Mouse (Mus musculus): Measurements from ENCODE around the gene Mtfr1l. TPM values are rescaled to one million over a fixed set of nuclear protein-coding genes. Genes with fewer than 3 reads are reported as not detected.
A peak's percentile ranks its signal among the peaks of the same experiment; 100 is the strongest.

Mtfr1l gene
- polyA plus RNA-seq, 1 experiment from 2014 or later, result 137 TPM

GRCm38 (mm10) chr4:134569831-134570230 is 34.6 kb upstream of the Mtfr1l start:
- no peak overlapping the region for H3K4me3 ChIP-seq
- 74% methylated on average over 8 of the region's 8 CpGs for WGBS
- no peak overlapping the region for H3K27ac ChIP-seq

DNA sequence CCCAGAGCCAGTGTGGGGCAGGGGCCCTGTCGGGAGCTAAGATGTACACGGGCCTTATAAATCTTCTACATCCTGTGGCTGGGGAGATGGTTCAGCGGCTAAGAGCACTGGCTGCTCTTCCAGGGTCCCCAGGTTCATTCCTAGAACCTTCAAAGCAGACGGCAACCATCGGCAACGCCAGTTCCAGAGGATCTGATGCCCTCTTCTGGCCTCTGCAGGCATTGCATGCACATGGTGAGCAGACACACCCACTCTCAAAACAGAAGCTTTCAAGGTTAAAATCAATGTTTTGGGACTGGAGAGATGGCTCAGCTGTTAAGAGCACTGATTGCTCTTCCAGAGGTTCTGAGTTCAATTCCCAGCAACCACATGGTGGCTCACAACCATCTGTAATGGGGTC is 34.0 kb upstream of the Mtfr1l start:
- H3K36me3 ChIP-seq, result peaks cover 8% of the 10 kb centered on the region
- H3K27ac ChIP-seq, result no peak overlapping the region
- peaks cover 3% of the 10 kb centered on the region; the same call in 1 of the 2 replicates for H3K27me3 ChIP-seq
- peaks cover 11% of the 10 kb centered on the region for H3K4me1 ChIP-seq
- 77% methylated on average over 6 of the region's 6 CpGs for WGBS
- H3K9ac ChIP-seq, result no peak overlapping the region
- no peak overlapping the region for H3K4me2 ChIP-seq (replicated peaks)
- H3K4me3 ChIP-seq, result no peak overlapping the region
- H3K9me3 ChIP-seq (replicated peaks), result peaks cover 7% of the 10 kb centered on the region; the same call in 1 of the 2 replicates
- no peak for ATAC-seq (ENCODE audit: low FRiP score)

More at GRCm38 (mm10) chr4:134569831-134570230, 34.6 kb upstream of the Mtfr1l start:
- peaks cover 8% of the 10 kb centered on the region for H3K36me3 ChIP-seq
- no peak overlapping the region for H3K9ac ChIP-seq
- ATAC-seq (ENCODE audit: low FRiP score), result no peak
- H3K4me1 ChIP-seq, result peaks cover 11% of the 10 kb centered on the region
- no peak overlapping the region for H3K4me2 ChIP-seq (replicated peaks)
- H3K27me3 ChIP-seq, result peaks cover 3% of the 10 kb centered on the region; the same call in 1 of the 2 replicates
- peaks cover 7% of the 10 kb centered on the region; the same call in 1 of the 2 replicates for H3K9me3 ChIP-seq (replicated peaks)

- peaks cover 8% of the 10 kb centered on the region for H3K36me3 ChIP-seq
- H3K9ac ChIP-seq, result no peak overlapping the region
- WGBS, result 22% methylated on average over 19 of the region's 19 CpGs
- H3K9me3 ChIP-seq (replicated peaks), result 0 out of 2 replicates have a peak, but pooled peaks cover 7% of the 10 kb centered on the region
- peaks cover 9% of the 10 kb centered on the region for H3K4me1 ChIP-seq
- ATAC-seq (ENCODE audit: low FRiP score), result peak; percentile 76
- H3K4me3 ChIP-seq, result no peak overlapping the region
- peaks cover 3% of the 10 kb centered on the region; the same call in 1 of the 2 replicates for H3K27me3 ChIP-seq
- peak overlapping the region; percentile 57 for H3K27ac ChIP-seq
- no peak overlapping the region for H3K4me2 ChIP-seq (replicated peaks)
Measured at GRCm38 (mm10) chr4:134567377-134568226, 32.4 kb upstream of the Mtfr1l start.

DNA sequence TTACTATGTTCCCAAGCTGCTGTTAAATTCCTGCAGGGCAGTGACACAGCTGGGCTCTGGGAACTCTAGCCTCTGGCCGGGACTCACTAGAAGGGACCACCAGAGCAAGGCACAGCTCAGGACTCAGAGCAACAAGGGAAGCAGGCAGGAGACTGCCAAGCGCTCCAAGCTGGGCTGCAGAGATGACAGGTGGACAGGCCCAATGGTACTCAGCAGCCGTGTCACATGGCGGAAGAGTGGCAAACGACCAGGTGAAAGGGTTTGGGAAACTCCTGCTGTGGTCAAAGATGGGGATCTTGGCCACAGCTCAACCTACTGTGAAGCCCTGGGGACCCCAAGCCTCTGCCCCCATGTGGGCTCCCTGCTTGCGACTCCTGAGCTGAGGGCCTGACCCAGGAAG is 28.9 kb upstream of the Mtfr1l start:
- Histone ChIP-seq H3K9ac (no peak overlapping the region), H3K27ac (no peak overlapping the region), H3K4me1 (peaks cover 5% of the 10 kb centered on the region), H3K9me3 (replicated peaks) (0 out of 2 replicates have a peak, but pooled peaks cover 7% of the 10 kb centered on the region), H3K4me2 (replicated peaks) (no peak overlapping the region), H3K4me3 (no peak overlapping the region), H3K36me3 (peaks cover 7% of the 10 kb centered on the region), H3K27me3 (peaks cover 3% of the 10 kb centered on the region; the same call in 1 of the 2 replicates)
- WGBS, result 83% methylated on average over 6 of the region's 6 CpGs
- ATAC-seq (ENCODE audit: low FRiP score), result no peak

GRCm38 (mm10) chr4:134563624-134564023 is 28.4 kb upstream of the Mtfr1l start:
- no peak for ATAC-seq (ENCODE audit: low FRiP score)
- 88% methylated on average over 16 of the region's 16 CpGs for WGBS
- no peak overlapping the region for H3K27ac ChIP-seq
- H3K9me3 ChIP-seq (replicated peaks), result 0 out of 2 replicates have a peak, but pooled peaks cover 7% of the 10 kb centered on the region
- H3K4me2 ChIP-seq (replicated peaks), result no peak overlapping the region
- no peak overlapping the region for H3K4me3 ChIP-seq
- no peak overlapping the region for H3K9ac ChIP-seq
- peaks cover 7% of the 10 kb centered on the region for H3K4me1 ChIP-seq
- H3K36me3 ChIP-seq, result peaks cover 6% of the 10 kb centered on the region
- peaks cover 3% of the 10 kb centered on the region; the same call in 1 of the 2 replicates for H3K27me3 ChIP-seq

- Histone ChIP-seq H3K9me3 (replicated peaks) (0 out of 2 replicates have a peak, but pooled peaks cover 7% of the 10 kb centered on the region), H3K36me3 (peaks cover 6% of the 10 kb centered on the region), H3K4me3 (no peak overlapping the region), H3K4me2 (replicated peaks) (no peak overlapping the region), H3K9ac (no peak overlapping the region), H3K27me3 (peaks cover 3% of the 10 kb centered on the region; the same call in 1 of the 2 replicates), H3K27ac (no peak overlapping the region), H3K4me1 (peaks cover 8% of the 10 kb centered on the region)
- WGBS, result 88% methylated on average over 2 of the region's 2 CpGs
- ATAC-seq (ENCODE audit: low FRiP score), result no peak
Measured at GRCm38 (mm10) chr4:134562014-134562413, 26.8 kb upstream of the Mtfr1l start.

- Histone ChIP-seq H3K27me3 (no peaks in the 10 kb centered on the region), H3K9me3 (replicated peaks) (0 out of 2 replicates have a peak, but pooled peaks cover 7% of the 10 kb centered on the region), H3K9ac (no peak overlapping the region), H3K27ac (no peak overlapping the region), H3K4me1 (peaks cover 8% of the 10 kb centered on the region), H3K36me3 (peaks cover 3% of the 10 kb centered on the region; the same call in 1 of the 2 replicates), H3K4me3 (no peak overlapping the region), H3K4me2 (replicated peaks) (no peak overlapping the region)
- no peak for ATAC-seq (ENCODE audit: low FRiP score)
- WGBS, result 91% methylated on average over 8 of the region's 8 CpGs
Measured at GRCm38 (mm10) chr4:134560699-134561098, 25.5 kb upstream of the Mtfr1l start.

DNA sequence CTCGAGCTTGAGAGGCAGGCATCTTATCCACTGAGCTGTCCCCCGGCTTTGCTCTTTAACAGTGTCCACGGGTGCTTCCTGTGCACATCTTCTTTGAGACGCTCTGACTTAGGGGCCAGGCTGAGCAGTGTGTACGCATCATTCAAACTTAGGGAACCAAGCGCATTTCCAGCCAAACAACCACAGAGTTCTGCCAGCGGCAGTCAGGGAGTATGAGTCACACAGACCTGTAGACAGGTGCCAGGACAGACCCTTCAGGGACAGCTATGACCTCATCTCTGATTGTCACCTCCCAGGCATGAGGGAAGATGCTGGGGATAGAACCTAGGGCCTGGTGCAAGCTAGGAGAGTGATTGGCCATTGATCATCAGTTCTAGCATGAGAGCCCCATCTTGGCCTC is 24.0 kb upstream of the Mtfr1l start:
- no peak overlapping the region for H3K27ac ChIP-seq
- peaks cover 8% of the 10 kb centered on the region for H3K4me1 ChIP-seq
- H3K4me3 ChIP-seq, result no peak overlapping the region
- WGBS, result 81% methylated on average over 7 of the region's 7 CpGs
- no peaks in the 10 kb centered on the region for H3K36me3 ChIP-seq
- ATAC-seq (ENCODE audit: low FRiP score), result no peak
- no peak overlapping the region for H3K4me2 ChIP-seq (replicated peaks)
- no peaks in the 10 kb centered on the region for H3K27me3 ChIP-seq
- H3K9me3 ChIP-seq (replicated peaks), result no peaks in the 10 kb centered on the region
- H3K9ac ChIP-seq, result no peak overlapping the region

- no peaks in the 10 kb centered on the region for H3K27me3 ChIP-seq
- 57% methylated on average over 9 of the region's 9 CpGs for WGBS
- no peak overlapping the region for H3K9ac ChIP-seq
Measured at GRCm38 (mm10) chr4:134558570-134559113, 23.5 kb upstream of the Mtfr1l start.

GRCm38 (mm10) chr4:134557626-134558249 is 22.6 kb upstream of the Mtfr1l start:
- H3K9ac ChIP-seq, result no peak overlapping the region

More at GRCm38 (mm10) chr4:134558570-134559113, 23.5 kb upstream of the Mtfr1l start:
- Histone ChIP-seq H3K36me3 (no peaks in the 10 kb centered on the region), H3K4me2 (replicated peaks) (no peak overlapping the region), H3K27ac (no peak overlapping the region), H3K9me3 (replicated peaks) (no peaks in the 10 kb centered on the region), H3K4me1 (peaks cover 8% of the 10 kb centered on the region), H3K4me3 (no peak overlapping the region)
- no peak for ATAC-seq (ENCODE audit: low FRiP score)

DNA sequence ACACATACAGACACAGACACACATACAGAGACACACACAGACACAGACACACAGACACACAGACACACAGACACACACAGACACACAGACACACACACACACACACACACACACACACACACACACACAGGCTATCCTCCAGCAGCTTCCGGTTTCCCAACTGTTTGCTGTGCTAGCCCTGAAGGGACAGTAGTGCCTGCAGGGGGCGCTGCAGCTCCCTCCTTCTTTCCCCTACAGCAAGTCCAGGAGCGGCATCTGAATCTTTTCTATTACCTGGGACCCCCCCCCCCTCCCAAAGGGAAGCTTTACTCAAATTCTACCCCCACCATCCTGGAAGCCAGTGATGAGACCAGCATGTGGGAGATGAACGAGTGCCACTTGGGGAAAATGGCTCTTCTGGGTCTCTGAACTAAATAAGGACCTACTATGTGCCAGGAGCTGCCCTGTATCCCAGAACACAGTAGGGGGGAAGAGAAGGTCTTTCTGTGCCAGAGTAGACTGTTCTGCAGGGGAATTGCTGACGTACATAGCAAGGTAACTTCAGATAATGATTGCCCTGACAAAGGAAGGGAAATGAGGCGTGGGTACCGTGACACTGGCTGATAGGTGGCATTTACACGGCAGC is 20.9 kb upstream of the Mtfr1l start:
- WGBS, result 63% methylated on average over 8 of the region's 8 CpGs
- H3K4me1 ChIP-seq, result peaks cover 17% of the 10 kb centered on the region
- H3K27me3 ChIP-seq, result no peaks in the 10 kb centered on the region
- no peak overlapping the region for H3K27ac ChIP-seq
- H3K36me3 ChIP-seq, result no peaks in the 10 kb centered on the region
- ATAC-seq (ENCODE audit: low FRiP score), result no peak
- H3K9ac ChIP-seq, result no peak overlapping the region
- H3K4me2 ChIP-seq (replicated peaks), result no peak overlapping the region
- no peaks in the 10 kb centered on the region for H3K9me3 ChIP-seq (replicated peaks)
- no peak overlapping the region for H3K4me3 ChIP-seq

More at GRCm38 (mm10) chr4:134557626-134558249, 22.6 kb upstream of the Mtfr1l start:
- Histone ChIP-seq H3K36me3 (no peaks in the 10 kb centered on the region), H3K4me3 (no peak overlapping the region), H3K27ac (peak overlapping the region; percentile 48; the same call in 1 of the 2 replicates), H3K9me3 (replicated peaks) (no peaks in the 10 kb centered on the region), H3K4me2 (replicated peaks) (no peak overlapping the region), H3K27me3 (no peaks in the 10 kb centered on the region), H3K4me1 (peaks cover 8% of the 10 kb centered on the region)
- 10% methylated on average over 16 of the region's 16 CpGs for WGBS
- ATAC-seq (ENCODE audit: low FRiP score), result no peak

Data from hindbrain, embryonic 12.5 days (tissue).